Mouse (Mus musculus) urinary bladder, postnatal 25 days (tissue): Measurements from ENCODE around the gene Diras1.
"Not testable (repeated sequence)": the region's sequence is repeated elsewhere in the genome, so short reads cannot be mapped to it uniquely, and the experiment has no call there.

Experiments
- DNase-seq: peaks from one replicate; pipeline ENCODE4 v3.0.0; 2022; ENCODE audit warnings: low spot score

Diras1 gene

DNA sequence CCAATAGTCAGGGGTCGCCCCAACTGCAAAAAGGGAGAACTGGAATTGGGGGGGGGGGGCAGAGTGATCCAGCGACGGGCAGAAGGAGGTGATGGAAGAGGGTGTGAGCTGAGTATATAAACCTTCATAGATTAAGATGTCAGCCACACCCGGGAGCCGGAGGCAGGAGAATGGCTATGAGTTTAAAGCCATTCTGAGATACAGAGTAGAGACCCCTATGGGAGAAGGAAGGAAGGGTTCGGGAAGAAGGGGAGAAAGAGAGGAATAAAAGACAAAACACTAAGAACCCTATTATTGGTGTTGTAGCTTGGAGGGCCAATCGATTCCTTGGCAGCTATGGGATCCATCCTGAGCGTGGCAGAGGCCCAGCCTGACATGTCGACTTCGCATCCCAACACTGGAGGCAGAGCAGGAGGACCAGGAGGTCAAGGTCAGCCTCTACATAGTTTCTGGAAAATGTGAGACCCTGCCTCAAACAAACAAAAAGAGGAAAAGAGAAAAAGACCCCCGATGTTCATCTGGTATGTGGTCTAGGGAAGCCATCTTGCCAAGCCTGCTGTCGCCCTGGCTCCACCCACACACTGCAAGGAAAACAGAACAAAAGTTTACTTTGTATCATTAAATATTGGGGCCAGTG is at the start of gene Diras1:
Gene Diras1, minus strand, starts transcription at position 24 of the 637 bp plus-strand sequence.
- no peak for DNase-seq

DNA sequence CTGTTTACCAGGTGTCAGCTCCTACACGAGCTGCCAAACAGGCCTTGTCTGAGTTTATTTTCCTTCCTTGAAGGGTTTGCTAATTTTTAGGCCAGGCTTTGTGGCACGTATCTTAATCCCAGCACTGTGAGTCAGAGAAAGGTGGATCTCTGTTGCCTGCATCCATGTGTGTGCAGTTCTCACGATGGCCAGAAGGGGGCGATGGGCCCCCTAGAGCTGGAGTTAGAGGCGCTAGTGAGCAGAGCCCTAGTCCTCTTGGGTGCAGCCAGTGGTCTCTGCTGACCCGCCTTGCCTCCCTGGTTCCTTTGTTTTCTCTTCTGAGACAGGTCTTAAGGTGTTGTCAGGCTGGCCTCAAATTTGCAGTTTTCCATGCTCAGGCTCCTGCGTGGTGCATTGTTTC is 48.0 kb upstream of the Diras1 start:
- no peak for DNase-seq

DNA sequence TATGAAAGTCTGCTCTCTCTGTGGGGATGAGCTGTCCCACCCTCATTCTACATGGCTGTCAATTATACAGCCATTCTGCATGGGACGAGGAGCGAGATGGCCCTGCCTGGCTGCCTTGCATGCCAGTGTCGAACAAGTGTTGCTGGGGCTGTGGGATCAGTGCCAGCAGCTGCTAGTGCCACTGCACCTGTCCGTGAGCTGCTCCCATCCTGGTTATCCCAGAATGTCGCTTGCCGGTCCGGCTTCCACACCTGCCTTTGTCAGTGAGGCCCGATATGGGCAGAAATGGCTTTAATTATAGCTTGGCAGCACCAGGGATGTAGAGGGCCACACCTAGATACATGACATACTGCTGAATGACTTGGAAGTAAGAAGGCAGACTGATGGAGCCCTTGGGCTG is 46.8 kb upstream of the Diras1 start:
- no peak for DNase-seq

DNA sequence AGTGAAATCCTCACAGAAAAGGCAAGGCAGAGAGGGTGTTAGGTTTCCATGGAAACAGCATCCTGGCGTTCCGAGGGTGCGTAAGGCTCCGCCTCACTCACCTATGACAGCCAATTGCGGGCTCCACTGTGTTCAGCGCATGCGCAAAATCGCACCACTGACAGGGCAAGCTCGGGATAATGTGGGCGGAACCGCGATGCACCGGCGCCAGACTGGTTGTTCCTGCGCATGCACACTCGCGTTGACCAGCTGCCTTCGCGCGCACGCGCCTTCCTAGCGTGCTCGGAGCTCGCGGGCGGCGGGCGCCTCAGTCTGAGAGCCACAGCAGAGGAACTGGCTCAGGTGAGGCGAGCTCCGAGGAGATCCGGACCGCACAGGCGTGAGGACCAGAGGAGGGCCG is 44.4 kb upstream of the Diras1 start, which contains the start of gene Thop1:
Gene Thop1, plus strand, starts transcription at position 200 of the 400 bp plus-strand sequence.
- DNase-seq = peak; percentile 94

DNA sequence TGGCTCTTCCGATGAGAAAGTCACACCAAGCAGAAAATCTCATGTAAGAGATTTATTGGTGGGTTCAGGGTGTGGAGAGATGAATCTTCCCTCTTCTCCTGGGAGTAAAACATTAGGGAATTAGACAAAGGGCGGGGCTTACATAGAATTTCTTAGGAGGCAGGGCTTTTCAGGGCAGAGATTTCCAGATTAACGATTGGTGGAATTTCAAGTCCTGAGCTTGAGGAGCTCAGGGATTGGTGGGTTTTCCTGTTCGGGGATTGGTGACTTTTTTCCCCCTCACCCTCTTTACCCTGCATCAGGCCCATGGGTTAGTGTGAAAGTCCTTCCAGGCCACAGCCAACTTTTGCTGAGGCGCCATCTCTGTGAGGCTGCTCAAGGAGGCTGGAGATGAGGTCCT is 43.2 kb upstream of the Diras1 start:
- DNase-seq = no peak

DNA sequence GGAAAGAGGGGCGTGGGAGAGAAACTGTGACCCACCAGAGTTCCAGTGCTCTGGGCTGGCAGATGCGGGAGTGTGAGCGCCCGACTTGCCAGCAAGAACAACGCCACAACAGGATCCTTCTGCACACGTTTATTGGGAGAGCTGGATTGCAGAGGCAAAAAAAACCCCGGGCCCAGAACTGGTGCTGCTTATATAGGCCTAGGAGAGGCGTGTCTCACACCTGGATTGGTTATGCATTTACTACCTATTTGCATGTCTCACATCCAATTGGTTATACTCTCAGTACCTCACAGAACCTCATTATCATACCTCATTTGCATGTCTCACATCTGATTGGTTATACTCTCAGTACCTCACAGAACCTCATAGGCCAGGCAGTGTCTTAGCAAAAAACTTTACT is 39.1 kb upstream of the Diras1 start:
- not testable (repeated sequence) for DNase-seq

DNA sequence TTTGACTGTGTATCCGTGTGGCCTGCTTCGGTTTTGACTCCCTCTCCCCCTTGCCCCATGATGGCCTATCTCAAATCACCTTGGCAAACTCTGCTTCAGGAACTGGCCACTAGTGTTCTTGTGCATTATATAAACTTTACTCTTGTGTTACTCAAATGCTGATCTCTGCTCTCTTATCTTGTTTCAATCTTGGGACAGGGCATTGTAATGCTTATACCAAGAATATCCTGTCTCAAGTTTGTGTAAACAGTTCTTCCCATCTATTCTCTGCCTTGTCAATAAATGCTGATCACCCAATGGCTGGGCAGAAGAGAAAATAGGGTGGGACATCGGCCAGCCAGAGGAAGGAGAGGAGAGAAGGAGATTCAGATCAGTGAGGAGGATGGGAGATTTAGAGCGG is 37.2 kb upstream of the Diras1 start:
- DNase-seq = no peak

DNA sequence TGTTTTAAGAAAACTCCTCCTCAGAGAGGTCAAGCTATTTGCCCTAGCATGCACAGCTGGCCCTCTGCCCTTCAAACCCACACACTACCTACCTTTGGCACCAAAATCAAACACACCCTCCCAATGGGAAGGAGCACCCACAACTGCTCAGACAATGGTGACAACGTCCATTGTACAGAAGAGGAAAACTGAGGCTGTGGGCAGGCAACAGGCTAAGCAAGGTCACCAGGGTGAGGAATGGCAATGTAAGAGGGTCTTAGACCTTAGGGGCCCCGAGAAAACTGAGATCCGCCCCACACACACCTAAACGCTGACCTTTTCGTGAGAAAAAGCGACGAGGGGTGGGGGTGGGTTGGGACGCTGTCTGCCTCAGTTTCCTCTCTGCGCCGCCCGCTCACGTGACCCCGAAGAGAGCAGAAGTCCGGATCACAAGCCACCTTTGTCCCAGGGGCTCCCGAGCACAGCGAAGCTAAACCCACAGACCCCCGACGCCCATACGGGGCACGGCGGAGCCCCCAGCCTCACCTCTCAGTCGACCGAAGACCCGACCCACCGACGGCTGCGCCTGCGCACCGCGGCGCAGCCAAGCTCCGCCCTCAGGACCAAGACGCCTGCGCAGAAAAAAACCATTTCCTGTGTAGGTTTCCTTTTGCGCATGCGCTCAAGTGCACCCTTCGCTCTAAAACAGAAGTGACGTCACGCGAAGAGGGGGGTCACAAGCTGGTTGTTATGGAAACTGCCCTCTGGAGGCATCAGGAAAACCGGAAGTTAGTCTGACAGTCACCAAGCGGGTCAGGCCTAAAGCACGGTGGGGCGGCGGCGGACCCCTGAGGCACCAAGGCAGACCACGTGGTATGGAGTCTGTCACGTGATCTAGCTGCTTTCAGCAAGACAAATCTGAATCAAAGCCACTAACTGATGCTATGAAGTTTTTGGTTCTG is 34.4 kb upstream of the Diras1 start, which contains the start of gene Sgta:
Gene Sgta, minus strand, starts transcription at position 579 of the 941 bp plus-strand sequence.
- peak; percentile 98 for DNase-seq

DNA sequence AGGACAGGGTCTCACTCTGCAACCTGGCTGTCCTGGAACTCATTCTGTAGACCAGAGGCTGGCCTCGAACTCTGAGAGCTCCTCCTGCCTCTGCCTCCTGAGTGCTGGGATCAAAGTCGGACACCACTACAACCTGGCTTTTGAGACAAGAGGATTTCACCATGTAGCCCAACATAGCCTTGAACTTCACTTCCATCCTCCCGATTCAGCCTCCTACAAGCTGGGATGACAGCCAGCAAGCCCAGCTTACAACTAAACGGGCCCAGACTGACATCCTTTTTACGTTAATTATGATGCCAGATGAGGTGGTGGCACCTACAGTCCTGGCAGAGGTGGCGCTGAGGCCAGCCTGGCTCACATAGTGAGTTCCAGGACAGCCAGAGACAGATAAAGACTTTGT is 33.4 kb upstream of the Diras1 start:
- DNase-seq = no peak

DNA sequence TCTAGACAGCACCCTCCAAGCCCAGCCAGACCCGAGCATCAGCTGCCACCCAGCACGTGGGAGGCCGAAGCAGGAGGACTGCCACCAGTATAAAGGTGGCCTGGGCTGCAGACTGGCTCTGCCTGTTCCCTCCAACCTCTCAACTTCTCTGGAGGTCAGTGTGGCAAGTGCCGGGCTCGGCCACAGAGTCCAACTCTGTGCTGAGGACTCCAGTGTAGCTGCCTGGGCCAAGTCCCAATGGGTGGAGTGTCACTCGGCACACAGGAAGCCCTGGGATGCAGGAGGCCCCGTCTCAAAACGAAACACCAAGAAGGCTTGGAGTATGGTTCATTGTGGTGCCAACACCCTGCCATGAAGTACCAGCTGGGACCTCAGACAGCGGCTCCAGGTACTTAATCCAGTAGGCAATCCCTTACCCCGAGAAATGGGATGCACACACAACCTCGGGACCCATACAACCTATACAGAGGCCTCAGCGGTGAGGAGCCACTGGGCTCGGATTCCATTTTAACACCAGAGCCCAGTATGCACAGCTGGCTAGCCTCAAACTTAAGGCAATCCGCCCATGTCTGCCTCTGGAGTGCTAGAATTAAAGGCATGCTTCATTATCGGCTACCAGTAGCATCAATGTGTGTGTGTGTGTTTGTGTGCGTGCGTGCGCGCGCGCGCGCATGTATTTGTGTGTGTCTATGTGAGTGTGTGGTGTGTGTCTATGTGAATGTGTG is 32.1 kb upstream of the Diras1 start:
- DNase-seq = no peak

DNA sequence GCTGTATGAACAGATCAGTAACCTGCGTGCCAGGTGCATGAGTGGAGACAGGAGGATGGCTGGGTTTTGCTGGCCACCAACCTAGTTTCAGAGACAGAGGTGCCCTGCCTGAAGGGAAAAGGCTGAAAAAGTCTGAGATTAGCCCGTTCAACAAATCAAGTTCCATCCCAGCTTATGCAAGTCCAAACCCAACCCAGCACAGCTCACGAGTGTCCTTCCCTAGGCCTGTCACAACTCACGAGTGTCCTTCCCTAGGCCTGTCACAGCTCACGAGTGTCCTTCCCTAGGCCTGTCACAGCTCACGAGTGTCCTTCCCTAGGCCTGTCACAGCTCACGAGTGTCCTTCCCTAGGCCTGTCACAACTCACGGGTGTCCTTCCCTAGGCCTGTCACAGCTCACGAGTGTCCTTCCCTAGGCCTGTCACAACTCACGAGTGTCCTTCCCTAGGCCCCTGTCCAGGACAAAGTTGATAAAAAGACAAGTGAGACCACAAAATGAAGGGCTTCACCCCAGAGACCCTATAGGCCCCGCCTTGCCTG is 30.4 kb upstream of the Diras1 start:
- not testable (repeated sequence) for DNase-seq

DNA sequence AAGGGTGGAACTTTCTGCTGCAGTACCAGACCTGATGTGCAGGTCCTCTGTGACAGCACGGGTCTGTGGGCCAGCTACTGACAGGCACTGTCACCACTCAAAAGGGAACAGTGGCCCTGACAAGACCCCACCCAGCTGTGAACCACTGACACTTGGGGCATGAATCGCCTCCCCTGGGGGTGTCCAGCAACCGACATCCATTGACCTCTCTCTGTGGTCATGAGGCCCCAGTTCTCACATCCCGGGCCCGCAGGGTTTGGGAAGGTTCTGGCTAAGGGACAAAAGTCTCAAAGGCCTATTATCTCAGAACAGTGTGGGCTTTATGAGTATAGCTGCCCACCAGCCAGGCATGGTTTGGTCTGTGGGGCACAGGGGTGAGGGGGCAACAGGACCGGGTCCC is 29.7 kb upstream of the Diras1 start:
- no peak for DNase-seq

DNA sequence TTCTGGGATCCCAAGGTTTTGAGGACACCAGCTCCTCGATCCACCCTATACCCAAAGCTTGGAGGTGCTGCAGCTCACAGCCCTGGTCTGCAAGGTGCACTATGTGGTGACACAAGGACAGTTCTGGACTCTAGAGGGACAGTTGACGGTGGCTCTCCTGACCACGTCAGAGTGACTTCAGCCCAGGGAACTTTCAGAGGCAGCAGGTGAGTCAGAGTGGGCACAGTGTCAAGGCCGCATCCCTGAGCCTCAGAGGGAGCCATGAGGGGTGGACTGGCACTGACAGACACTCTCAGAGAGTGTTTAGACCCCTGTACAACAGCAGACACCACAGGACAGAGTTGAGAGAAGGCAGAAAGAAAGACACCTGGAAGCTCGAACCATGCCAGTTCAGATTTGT is 27.1 kb upstream of the Diras1 start:
- no peak for DNase-seq

DNA sequence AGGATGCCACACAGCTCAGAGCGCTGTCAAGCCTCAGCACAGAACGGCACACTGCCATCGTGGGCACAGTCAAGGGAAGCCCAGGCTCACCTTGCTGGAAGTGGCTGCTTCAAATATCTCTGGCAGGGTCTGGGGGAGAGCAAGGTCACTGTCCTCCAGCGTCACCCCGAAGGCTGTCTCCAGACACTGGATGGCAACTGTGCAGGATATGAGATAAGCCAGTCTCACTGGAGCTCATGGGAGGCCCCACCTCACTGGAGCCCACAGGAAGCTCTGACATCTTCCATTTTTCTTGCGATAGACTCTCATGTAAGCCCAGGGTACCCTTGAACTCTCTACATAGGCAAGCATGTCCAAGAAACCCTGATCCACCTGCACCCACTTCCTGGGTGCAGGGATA is 25.7 kb upstream of the Diras1 start:
- DNase-seq = no peak

DNA sequence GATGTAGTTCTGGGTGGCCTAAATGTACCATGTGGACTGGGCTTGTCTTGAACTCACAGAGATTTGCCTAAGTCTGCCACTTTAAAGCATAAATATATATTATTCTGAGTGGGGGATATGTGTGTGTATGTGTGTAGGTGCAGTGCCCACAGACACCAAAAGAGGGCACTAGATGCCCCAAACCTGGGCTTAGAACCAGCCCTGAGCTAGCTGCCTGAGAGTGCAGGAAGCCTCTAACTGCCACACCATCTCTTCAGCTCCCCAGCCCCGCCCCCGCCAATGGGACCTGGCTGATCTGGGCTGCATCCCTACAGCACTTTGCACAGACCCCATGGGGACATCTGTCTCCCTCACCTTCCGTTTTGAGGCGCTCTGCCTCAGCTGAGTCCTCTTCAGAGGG is 25.2 kb upstream of the Diras1 start:
- no peak for DNase-seq

DNA sequence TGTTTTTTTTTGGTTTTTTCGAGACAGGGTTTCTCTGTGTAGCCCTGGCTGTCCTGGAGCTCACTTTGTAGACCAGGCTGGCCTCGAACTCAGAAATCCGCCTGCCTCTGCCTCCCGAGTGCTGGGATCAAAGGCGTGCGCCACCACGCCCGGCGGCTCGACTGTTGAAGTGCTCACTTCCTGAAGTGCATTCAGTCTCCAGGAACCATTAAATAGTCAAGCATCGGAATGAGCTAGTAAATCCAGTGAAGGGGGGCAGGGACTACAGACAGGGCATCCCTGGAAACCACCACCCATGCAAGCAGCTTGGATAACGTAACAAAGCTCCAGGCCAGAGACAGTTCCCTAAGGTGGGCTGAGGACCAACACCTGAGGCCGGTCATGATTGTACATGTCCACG is 19.8 kb upstream of the Diras1 start:
- DNase-seq = not testable (repeated sequence)

DNA sequence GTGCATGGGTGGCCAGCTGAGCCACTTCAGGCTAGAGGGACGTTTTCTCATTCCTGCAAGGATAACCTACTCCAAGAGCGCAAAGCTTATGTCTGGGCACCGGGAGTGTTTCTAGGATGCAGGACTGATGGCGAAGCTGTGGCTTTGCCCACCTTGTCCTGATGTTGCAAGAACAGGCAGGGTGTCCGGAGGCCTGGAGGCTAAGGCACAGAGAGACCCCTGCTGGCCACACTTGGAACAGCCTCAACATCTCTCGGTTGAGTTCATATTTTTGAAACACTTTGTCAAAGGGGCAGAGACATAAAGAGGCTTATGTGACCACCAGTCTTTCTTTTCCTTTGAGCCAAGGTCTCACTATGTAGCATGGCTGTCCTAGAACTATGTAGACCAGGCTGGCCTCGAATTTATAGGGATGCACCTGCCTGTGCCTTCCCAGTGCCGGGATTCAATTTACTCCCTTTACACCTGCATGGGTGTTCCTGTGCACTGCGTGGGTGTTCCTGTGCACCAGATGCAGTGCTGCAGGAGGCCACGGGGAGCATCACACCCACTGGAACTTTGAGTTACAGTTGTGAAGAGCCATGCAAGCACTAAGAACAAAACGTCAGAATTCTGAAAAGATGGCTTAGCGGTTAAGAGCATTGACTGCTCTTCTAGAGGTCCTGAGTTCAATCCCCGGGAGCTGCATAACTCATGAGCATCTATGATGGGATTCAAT is 16.2 kb upstream of the Diras1 start:
- peak; percentile 64 for DNase-seq

DNA sequence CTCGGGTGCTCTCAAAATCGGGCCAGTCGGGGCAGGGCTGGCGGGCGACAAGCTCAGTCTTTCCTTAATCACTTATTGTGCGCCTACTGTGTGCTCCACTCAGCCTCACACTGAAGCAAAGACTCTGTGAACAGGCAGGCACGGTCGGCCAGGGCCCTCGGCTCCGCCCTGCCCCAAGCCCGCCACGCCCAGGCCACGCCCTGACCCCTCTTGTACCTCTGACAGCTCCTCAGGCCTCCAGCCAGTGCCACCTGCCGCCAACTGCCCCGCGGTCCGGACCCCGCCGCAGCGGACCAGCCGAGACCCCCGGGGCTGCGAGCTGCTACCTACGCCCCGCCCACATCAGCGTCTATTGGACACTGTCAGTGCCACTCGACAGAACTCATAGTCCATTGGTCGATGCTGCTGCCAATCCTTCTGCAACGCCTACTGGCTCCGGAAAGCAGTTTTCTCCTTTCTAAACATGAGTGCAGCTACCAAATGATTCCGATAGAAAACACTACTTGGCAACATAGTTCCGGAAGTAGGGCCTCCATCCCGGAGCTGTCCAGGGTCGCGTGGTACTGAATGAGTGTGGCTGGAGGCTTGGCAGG is 11.6 kb upstream of the Diras1 start, which contains the start of gene Slc39a3:
Gene Slc39a3, minus strand, starts transcription at position 439 of the 593 bp plus-strand sequence.
- peak; percentile 96 for DNase-seq

DNA sequence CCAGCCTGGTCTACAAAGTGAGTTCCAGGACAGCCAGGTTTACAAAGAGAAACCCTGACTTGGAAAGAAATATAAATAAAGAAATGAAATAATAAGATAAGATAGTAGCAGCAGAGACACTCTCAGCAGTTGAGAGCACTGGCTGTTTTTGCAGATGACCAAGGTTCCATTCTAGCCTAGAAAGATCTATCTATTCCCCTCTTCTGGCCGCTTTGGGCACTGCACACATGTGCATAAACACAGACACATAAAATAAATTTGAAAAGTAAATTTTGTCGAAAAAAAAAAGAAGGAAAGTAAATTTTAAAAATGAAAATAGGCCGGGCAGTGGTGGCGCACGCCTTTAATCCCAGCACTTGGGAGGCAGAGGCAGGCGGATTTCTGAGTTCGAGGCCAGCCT is 10.8 kb upstream of the Diras1 start:
- DNase-seq = no peak

DNA sequence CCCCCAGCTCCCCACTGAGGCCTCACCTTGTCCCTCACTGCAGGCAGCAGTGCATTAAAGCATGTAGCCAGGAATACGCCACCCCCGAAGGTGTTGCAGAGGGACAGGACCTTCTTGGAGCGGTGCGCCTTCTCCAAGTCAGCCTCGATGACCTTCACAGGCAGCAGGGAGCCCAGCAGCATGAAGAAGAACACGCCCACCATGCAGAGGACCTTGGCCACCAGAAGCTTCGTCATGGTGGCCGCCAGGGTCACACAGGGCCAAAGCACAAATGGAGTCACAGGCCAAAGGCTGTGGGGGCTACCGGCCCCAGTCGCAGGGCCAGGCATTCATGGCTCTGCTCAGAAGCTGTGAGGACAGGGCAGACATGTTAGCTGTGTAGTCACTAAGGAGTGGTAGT is 8.1 kb upstream of the Diras1 start:
- DNase-seq = no peak

DNA sequence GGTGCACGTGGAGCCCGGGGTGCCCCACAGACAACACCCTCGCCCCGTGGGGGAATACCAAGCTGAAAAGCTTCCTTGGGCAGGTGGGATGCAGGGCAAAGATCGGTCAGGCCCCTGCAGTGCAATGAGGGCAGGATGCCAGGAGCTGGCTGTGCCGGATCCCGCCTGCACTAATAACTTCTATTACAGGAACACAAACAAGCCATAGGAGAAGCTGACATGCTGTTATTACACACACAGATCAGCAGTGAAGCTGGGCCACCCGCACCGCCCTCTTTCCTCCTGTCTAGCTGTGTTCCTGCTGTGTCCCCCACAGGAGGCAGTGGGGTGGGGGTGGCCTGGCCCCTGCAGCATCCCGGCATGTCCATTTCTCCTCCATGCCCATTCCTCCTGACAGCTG is 3.6 kb upstream of the Diras1 start:
- no peak for DNase-seq
